Mouse (Mus musculus): ENCODE results near the gene H2-Q6. TPM values are rescaled to one million over a fixed set of nuclear protein-coding genes. Genes with fewer than 3 reads are reported as not detected.
"Not testable (repeated sequence)": the region's sequence is repeated elsewhere in the genome, so short reads cannot be mapped to it uniquely, and the experiment has no call there.

Gene H2-Q6
- polyA plus RNA-seq, 1 experiment from 2014 or later, result 0.09 TPM

DNA sequence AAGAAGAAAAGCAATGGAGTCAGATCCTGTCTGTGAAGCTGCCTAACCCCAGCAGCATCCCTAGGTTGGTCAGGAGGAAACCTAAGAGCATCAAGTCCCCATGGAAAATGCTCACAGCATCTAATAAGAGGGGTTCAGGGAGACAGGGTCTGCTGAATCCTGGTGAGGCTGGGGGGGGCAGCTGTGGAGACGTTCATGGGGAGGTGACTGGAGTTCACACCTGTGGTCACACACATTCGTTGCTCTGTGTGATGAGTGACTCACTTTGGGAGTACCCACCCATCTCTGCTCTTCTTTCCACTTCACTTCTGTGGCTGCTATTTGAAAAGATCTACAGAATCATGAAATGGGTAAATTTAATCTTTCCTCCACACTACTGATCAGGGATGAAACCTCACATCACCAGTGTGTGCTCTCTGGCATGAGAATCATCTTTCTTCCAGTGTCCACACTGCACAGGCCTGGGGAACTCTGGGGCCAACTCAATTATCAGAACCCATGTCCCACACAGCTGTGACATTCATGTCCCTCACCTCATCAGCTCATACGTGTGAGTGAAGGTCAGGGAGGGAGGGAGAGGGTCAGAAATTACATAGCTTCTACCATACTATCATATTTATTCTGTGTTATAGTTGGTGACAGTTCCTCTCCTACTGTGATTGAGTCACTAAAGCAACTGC, 1.4 kb upstream of the H2-Q6 start:
- peaks cover 29% of the 10 kb centered on the region for H3K27me3 ChIP-seq (ENCODE audit: control insufficient read depth, insufficient read depth, low read length)
- not testable (repeated sequence) for H3K9ac ChIP-seq (ENCODE audit: low read length); H3K4me3 ChIP-seq (ENCODE audit: control insufficient read depth in 1 of 2, insufficient read depth in 1 of 2, low read depth in 1 of 2, low read length in 2 of 2); H3K9me3 ChIP-seq (ENCODE audit: control insufficient read depth, low read length); H3K27ac ChIP-seq (replicated peaks in 1 of 2; ENCODE audit: control insufficient read depth in 1 of 2, insufficient read depth in 1 of 2, low read depth in 2 of 2, low read length in 2 of 2); H3K36me3 ChIP-seq (ENCODE audit: control insufficient read depth, insufficient read depth, low read length); H3K4me2 ChIP-seq (ENCODE audit: low read length); ATAC-seq (ENCODE audit: insufficient number of reproducible peaks, insufficient read depth, low FRiP score, low read depth); H3K4me1 ChIP-seq (ENCODE audit: control insufficient read depth in 2 of 2, insufficient read depth in 2 of 2, low read length in 2 of 2)
- 63% methylated on average over 3 of the region's 3 CpGs for WGBS

GRCm38 (mm10) chr17:35424106-35424505, 544 bp upstream of the H2-Q6 start:
- H3K9me3 ChIP-seq (ENCODE audit: control insufficient read depth, low read length); ATAC-seq (ENCODE audit: insufficient number of reproducible peaks, insufficient read depth, low FRiP score, low read depth); H3K4me2 ChIP-seq (ENCODE audit: low read length); H3K27ac ChIP-seq (replicated peaks in 1 of 2; ENCODE audit: control insufficient read depth in 1 of 2, insufficient read depth in 1 of 2, low read depth in 2 of 2, low read length in 2 of 2); H3K9ac ChIP-seq (ENCODE audit: low read length); H3K4me1 ChIP-seq (ENCODE audit: control insufficient read depth in 2 of 2, insufficient read depth in 2 of 2, low read length in 2 of 2); H3K4me3 ChIP-seq (ENCODE audit: control insufficient read depth in 1 of 2, insufficient read depth in 1 of 2, low read depth in 1 of 2, low read length in 2 of 2); H3K36me3 ChIP-seq (ENCODE audit: control insufficient read depth, insufficient read depth, low read length): not testable (repeated sequence)
- WGBS, result 79% methylated on average over 3 of the region's 3 CpGs
- H3K27me3 ChIP-seq (ENCODE audit: control insufficient read depth, insufficient read depth, low read length), result peaks cover 22% of the 10 kb centered on the region

DNA sequence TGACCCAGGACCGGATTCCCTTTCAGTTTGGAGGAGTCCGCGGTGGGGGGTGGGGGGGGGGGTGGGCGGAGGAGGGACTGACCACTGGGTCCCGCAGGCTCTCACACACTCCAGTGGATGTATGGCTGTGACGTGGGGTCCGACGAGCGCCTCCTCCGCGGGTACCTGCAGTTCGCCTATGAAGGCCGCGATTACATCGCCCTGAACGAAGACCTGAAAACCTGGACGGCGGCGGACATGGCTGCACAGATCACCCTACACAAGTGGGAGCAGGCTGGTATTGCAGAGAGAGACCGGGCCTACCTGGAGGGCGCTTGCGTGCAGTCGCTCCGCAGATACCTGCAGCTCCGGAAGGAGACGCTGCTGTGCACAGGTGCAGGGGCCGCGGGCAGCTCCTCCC, 824 bp downstream of the H2-Q6 start:
- Histone ChIP-seq H3K4me2 (ENCODE audit: low read length) (peak overlapping the region; percentile 66), H3K27me3 (ENCODE audit: control insufficient read depth, insufficient read depth, low read length) (peaks cover 16% of the 10 kb centered on the region), H3K4me3 (ENCODE audit: control insufficient read depth in 1 of 2, insufficient read depth in 1 of 2, low read depth in 1 of 2, low read length in 2 of 2) (peak overlapping the region; percentile 9 to 34; a peak in 3 of 4 replicates)
- H3K9ac ChIP-seq (ENCODE audit: low read length); H3K36me3 ChIP-seq (ENCODE audit: control insufficient read depth, insufficient read depth, low read length); H3K4me1 ChIP-seq (ENCODE audit: control insufficient read depth in 2 of 2, insufficient read depth in 2 of 2, low read length in 2 of 2); H3K27ac ChIP-seq (replicated peaks in 1 of 2; ENCODE audit: control insufficient read depth in 1 of 2, insufficient read depth in 1 of 2, low read depth in 2 of 2, low read length in 2 of 2); H3K9me3 ChIP-seq (ENCODE audit: control insufficient read depth, low read length): not testable (repeated sequence)
- 10% methylated on average over 28 of the region's 28 CpGs for WGBS
- 0 out of 2 replicates have a peak, but pooled peaks have one; percentile 18 for ATAC-seq (ENCODE audit: insufficient number of reproducible peaks, insufficient read depth, low FRiP score, low read depth)

GRCm38 (mm10) chr17:35428883-35429282, 4.2 kb downstream of the H2-Q6 start:
- WGBS, result 80% methylated on average over 6 of the region's 6 CpGs
- H3K9me3 ChIP-seq (ENCODE audit: control insufficient read depth, low read length); H3K27me3 ChIP-seq (ENCODE audit: control insufficient read depth, insufficient read depth, low read length); H3K9ac ChIP-seq (ENCODE audit: low read length); H3K36me3 ChIP-seq (ENCODE audit: control insufficient read depth, insufficient read depth, low read length); H3K4me1 ChIP-seq (ENCODE audit: control insufficient read depth in 2 of 2, insufficient read depth in 2 of 2, low read length in 2 of 2); ATAC-seq (ENCODE audit: insufficient number of reproducible peaks, insufficient read depth, low FRiP score, low read depth); H3K4me2 ChIP-seq (ENCODE audit: low read length); H3K27ac ChIP-seq (replicated peaks in 1 of 2; ENCODE audit: control insufficient read depth in 1 of 2, insufficient read depth in 1 of 2, low read depth in 2 of 2, low read length in 2 of 2); H3K4me3 ChIP-seq (ENCODE audit: control insufficient read depth in 1 of 2, insufficient read depth in 1 of 2, low read depth in 1 of 2, low read length in 2 of 2): not testable (repeated sequence)

DNA sequence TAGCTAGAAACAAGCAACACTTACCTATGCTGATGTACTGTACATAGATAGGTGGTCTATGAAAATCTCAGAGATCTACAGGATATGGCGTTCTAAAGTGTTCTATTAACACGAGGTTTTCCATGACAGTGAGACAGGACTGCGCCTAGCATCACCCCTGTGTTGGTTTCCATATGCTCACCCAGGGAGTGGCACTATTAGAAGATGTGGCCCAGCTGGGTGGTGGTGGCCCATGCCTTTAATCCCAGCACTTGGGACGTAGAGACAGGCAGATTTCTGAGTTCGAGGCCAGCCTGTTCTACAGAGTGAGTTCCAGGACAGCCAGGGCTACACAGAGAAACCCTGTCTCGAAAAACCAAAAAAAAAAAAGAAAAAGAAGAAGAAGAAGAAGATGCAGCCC, 6.0 kb downstream of the H2-Q6 start:
- not testable (repeated sequence) for ATAC-seq (ENCODE audit: insufficient number of reproducible peaks, insufficient read depth, low FRiP score, low read depth); H3K27ac ChIP-seq (replicated peaks in 1 of 2; ENCODE audit: control insufficient read depth in 1 of 2, insufficient read depth in 1 of 2, low read depth in 2 of 2, low read length in 2 of 2); H3K4me2 ChIP-seq (ENCODE audit: low read length); H3K4me3 ChIP-seq (ENCODE audit: control insufficient read depth in 1 of 2, insufficient read depth in 1 of 2, low read depth in 1 of 2, low read length in 2 of 2); H3K27me3 ChIP-seq (ENCODE audit: control insufficient read depth, insufficient read depth, low read length); H3K4me1 ChIP-seq (ENCODE audit: control insufficient read depth in 2 of 2, insufficient read depth in 2 of 2, low read length in 2 of 2); H3K9ac ChIP-seq (ENCODE audit: low read length); H3K9me3 ChIP-seq (ENCODE audit: control insufficient read depth, low read length); H3K36me3 ChIP-seq (ENCODE audit: control insufficient read depth, insufficient read depth, low read length)
- 71% methylated on average over 6 of the region's 6 CpGs for WGBS

- H3K27ac ChIP-seq (replicated peaks in 1 of 2; ENCODE audit: control insufficient read depth in 1 of 2, insufficient read depth in 1 of 2, low read depth in 2 of 2, low read length in 2 of 2); H3K27me3 ChIP-seq (ENCODE audit: control insufficient read depth, insufficient read depth, low read length); H3K4me1 ChIP-seq (ENCODE audit: control insufficient read depth in 2 of 2, insufficient read depth in 2 of 2, low read length in 2 of 2); H3K9ac ChIP-seq (ENCODE audit: low read length); H3K4me2 ChIP-seq (ENCODE audit: low read length); H3K9me3 ChIP-seq (ENCODE audit: control insufficient read depth, low read length); ATAC-seq (ENCODE audit: insufficient number of reproducible peaks, insufficient read depth, low FRiP score, low read depth); H3K4me3 ChIP-seq (ENCODE audit: control insufficient read depth in 1 of 2, insufficient read depth in 1 of 2, low read depth in 1 of 2, low read length in 2 of 2); H3K36me3 ChIP-seq (ENCODE audit: control insufficient read depth, insufficient read depth, low read length): not testable (repeated sequence)
- WGBS, result 75% methylated on average over 2 of the region's 3 CpGs
Observed at GRCm38 (mm10) chr17:35432167-35432566, 7.5 kb downstream of the H2-Q6 start.

DNA sequence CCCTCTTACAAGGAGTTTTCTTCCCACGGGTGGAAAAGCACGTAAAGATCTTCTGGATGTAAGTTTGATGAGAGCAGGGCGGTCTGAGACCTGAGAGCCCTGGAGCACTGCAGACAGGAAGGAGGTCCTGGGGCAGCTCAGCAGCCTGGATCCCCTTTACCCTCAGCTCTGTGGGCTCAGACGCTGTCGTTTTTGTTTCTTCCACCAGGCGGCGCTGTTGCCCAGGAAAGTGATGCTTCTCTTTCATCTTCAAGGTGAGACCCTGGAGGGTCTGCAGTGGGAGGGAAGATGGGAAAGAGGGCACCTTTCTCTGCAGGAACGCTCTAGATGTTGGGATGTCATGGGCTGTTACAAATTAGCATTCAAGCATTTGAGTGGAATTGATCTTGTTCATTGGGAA, 10.2 kb downstream of the H2-Q6 start:
- not testable (repeated sequence) for H3K4me1 ChIP-seq (ENCODE audit: control insufficient read depth in 2 of 2, insufficient read depth in 2 of 2, low read length in 2 of 2); H3K27ac ChIP-seq (replicated peaks in 1 of 2; ENCODE audit: control insufficient read depth in 1 of 2, insufficient read depth in 1 of 2, low read depth in 2 of 2, low read length in 2 of 2); H3K4me2 ChIP-seq (ENCODE audit: low read length); H3K4me3 ChIP-seq (ENCODE audit: control insufficient read depth in 1 of 2, insufficient read depth in 1 of 2, low read depth in 1 of 2, low read length in 2 of 2); ATAC-seq (ENCODE audit: insufficient number of reproducible peaks, insufficient read depth, low FRiP score, low read depth); H3K9me3 ChIP-seq (ENCODE audit: control insufficient read depth, low read length); H3K36me3 ChIP-seq (ENCODE audit: control insufficient read depth, insufficient read depth, low read length); H3K27me3 ChIP-seq (ENCODE audit: control insufficient read depth, insufficient read depth, low read length); H3K9ac ChIP-seq (ENCODE audit: low read length)
- WGBS, result 3% methylated on average over 8 of the region's 8 CpGs

- WGBS, result 65% methylated on average over 3 of the region's 3 CpGs
- not testable (repeated sequence) for H3K9ac ChIP-seq (ENCODE audit: low read length)
Observed at GRCm38 (mm10) chr17:35435577-35435976, 10.9 kb downstream of the H2-Q6 start.

More at GRCm38 (mm10) chr17:35435577-35435976, 10.9 kb downstream of the H2-Q6 start:
- not testable (repeated sequence) for H3K4me3 ChIP-seq (ENCODE audit: control insufficient read depth in 1 of 2, insufficient read depth in 1 of 2, low read depth in 1 of 2, low read length in 2 of 2); H3K9me3 ChIP-seq (ENCODE audit: control insufficient read depth, low read length); ATAC-seq (ENCODE audit: insufficient number of reproducible peaks, insufficient read depth, low FRiP score, low read depth); H3K27ac ChIP-seq (replicated peaks in 1 of 2; ENCODE audit: control insufficient read depth in 1 of 2, insufficient read depth in 1 of 2, low read depth in 2 of 2, low read length in 2 of 2); H3K4me2 ChIP-seq (ENCODE audit: low read length); H3K4me1 ChIP-seq (ENCODE audit: control insufficient read depth in 2 of 2, insufficient read depth in 2 of 2, low read length in 2 of 2); H3K36me3 ChIP-seq (ENCODE audit: control insufficient read depth, insufficient read depth, low read length)
- H3K27me3 ChIP-seq (ENCODE audit: control insufficient read depth, insufficient read depth, low read length), result peaks cover 13% of the 10 kb centered on the region

All from heart, embryonic 14.5 days (tissue).